ENCODE assay signal across 19 mouse cellular contexts in the genomic region with DNA sequence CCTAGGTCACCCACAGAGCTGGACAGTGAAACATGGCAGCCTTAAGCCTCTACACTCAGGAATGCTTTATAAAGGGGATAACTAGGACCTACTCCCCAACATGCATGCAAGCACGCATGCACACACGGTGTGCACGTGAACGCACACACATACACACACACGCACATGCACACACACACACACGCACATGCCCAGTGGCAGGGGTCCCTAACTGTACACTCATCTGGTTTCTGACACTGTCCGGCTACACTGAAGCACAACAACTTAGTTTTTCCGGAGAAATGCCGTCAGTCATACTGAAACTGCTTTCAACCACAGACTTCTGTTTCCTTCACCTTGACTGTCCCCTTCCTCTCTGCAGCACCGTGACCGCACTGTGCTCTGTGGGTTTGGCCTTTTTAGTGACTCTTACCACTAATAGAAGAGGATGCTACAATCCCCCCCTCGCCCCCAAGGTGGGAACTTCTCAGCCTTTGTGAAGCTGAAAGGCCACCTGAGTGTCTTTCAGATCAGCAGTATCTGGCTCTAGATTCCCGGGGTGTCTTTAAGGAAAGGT.
DNase-seq lines count a peak whose midpoint lies in the region; ATAC-seq and TF ChIP-seq lines count a peak whose summit lies in the region.
"Had no signal": no experiment of that assay in that cellular context is flagged by ENCODE, and none has a peak within 500 bp of the region (broad histone marks: within the 10 kb centered on the region; RNA-seq: fewer than 3 reads in every experiment).

No protein-coding gene starts in this region.

- no peak; the same call in none of the 2 replicates for TF ChIP-seq RAD21 in CH12.LX (IDR thresholded peaks at IDR 0.05; ENCODE audit: low read depth, low read length)

- H3K4me1 ChIP-seq in CH12.LX (ENCODE audit: control insufficient read depth in 1 of 2, insufficient read depth in 2 of 2): peaks cover 21 to 55% of the 10 kb centered on the region in 2 experiments
- peaks cover 10% of the 10 kb centered on the region; the same call in 1 of the 2 replicates for H3K4me1 ChIP-seq in small intestine, adult 2 months (ENCODE audit: control insufficient read depth, insufficient read depth, insufficient read length, low read length)
- H3K4me1 ChIP-seq: forebrain, embryonic 10.5 days; heart, embryonic 12.5 days; intestine, embryonic 15.5 days; midbrain, embryonic 10.5 days had no signal

- peak; percentile 95 for ATAC-seq in inflammation-experienced regulatory T-cells, adult 6 months
- ATAC-seq: intestine, embryonic 15.5 days had no signal

- WGBS in small intestine, adult 2 months: 88% methylated on average over 13 of the region's 13 CpGs

- H3K4me3 ChIP-seq in CH12.LX (replicated peaks in 1 of 3; ENCODE audit: low read depth in 2 of 3, low read length in 2 of 3, poor library complexity in 1 of 3): peak overlapping the region in 1 of 3 experiments; percentile 41
- H3K4me3 ChIP-seq in small intestine, adult 2 months (ENCODE audit: low read depth, low read length): no peak overlapping the region
- H3K4me3 ChIP-seq: embryonic facial prominence, embryonic 13.5 days; forebrain, embryonic 10.5 days; heart, embryonic 12.5 days; intestine, embryonic 15.5 days; midbrain, embryonic 10.5 days; myocyte had no signal

- TF ChIP-seq POLR2A in CH12.LX (IDR thresholded peaks at IDR 0.05; ENCODE audit: low read depth, low read length): no peak
- TF ChIP-seq POLR2A in small intestine, adult 2 months (IDR thresholded peaks at IDR 0.05; ENCODE audit: low read depth, low read length): no peak

- DNase-seq in A20 (ENCODE audit: low read depth, low spot score): peak; percentile 87
- peak; percentile 95 for DNase-seq in CH12.LX (ENCODE audit: extremely low read depth)
- no peak for DNase-seq in adrenal gland, postnatal 4 days (ENCODE audit: low spot score in 2 of 2)
- no peak for DNase-seq in right cerebral cortex, postnatal 10 days (ENCODE audit: low spot score in 2 of 2)
- DNase-seq in kidney, adult 11 months: no peak
- DNase-seq: cerebellum, adult 2 months; gastrocnemius, postnatal 36 days; heart, postnatal 36 days; kidney, postnatal 10 days; liver; lung, adult 2 months had no signal

- in situ Hi-C loops in CH12.LX (cut with MboI; ENCODE audit: low pct_ligation_motif_present, low pct_unique_long_range_greater_than_20kb, low sequenced_read_pairs): loop anchor here (5.0 to 10.0 kb wide), 2 partner anchors 71 to 131 kb away; a partner anchor contains a TSS

- H3K4me2 ChIP-seq in CH12.LX (ENCODE audit: insufficient read depth, low read depth, poor library complexity, severe bottlenecking): peak overlapping the region; percentile 31; the same call in 1 of the 2 replicates
- H3K4me2 ChIP-seq: embryonic facial prominence, embryonic 13.5 days; heart, embryonic 12.5 days; intestine, embryonic 15.5 days had no signal

- dilution Hi-C loops in CH12.LX (cut with MboI; ENCODE audit: extremely low pct_ligation_motif_present, extremely low pct_unique_long_range_greater_than_20kb, low sequenced_read_pairs): no loop called here

- no peak for TF ChIP-seq CTCF in CH12.LX (conservative IDR thresholded peaks at IDR 0.05 in 1 of 2, IDR thresholded peaks at IDR 0.05 in 1 of 2; ENCODE audit: low read depth in 2 of 2, low read length in 2 of 2)
- no peak for TF ChIP-seq CTCF in small intestine, adult 2 months (IDR thresholded peaks at IDR 0.05; ENCODE audit: extremely low read depth, insufficient read length, insufficient replicate concordance, low read depth, low read length)

- no peak overlapping the region for H3K9ac ChIP-seq in CH12.LX (ENCODE audit: insufficient read depth, low read depth)
- H3K9ac ChIP-seq: embryonic facial prominence, embryonic 13.5 days; heart, embryonic 12.5 days; intestine, embryonic 15.5 days had no signal

- H3K9me3 ChIP-seq in CH12.LX (replicated peaks; ENCODE audit: low read length): no peaks in the 10 kb centered on the region
- H3K9me3 ChIP-seq: embryonic facial prominence, embryonic 13.5 days; forebrain, embryonic 10.5 days; heart, embryonic 12.5 days; intestine, embryonic 15.5 days; midbrain, embryonic 10.5 days had no signal

- TF ChIP-seq EP300 in CH12.LX (IDR thresholded peaks at IDR 0.05; ENCODE audit: low read length): peak; percentile 99

- peaks cover 3% of the 10 kb centered on the region for H3K27me3 ChIP-seq in CH12.LX (replicated peaks)
- H3K27me3 ChIP-seq in small intestine, adult 2 months (ENCODE audit: control insufficient read depth, insufficient read depth, low read length): no peaks in the 10 kb centered on the region
- H3K27me3 ChIP-seq: embryonic facial prominence, embryonic 13.5 days; intestine, embryonic 15.5 days had no signal

- H3K27ac ChIP-seq in CH12.LX (ENCODE audit: insufficient read depth, low read depth): peak overlapping the region; percentile 51
- H3K27ac ChIP-seq in small intestine, adult 2 months (ENCODE audit: insufficient read depth, low read depth, low read length): peak overlapping the region; percentile 11
- H3K27ac ChIP-seq: embryonic facial prominence, embryonic 13.5 days; forebrain, embryonic 10.5 days; intestine, embryonic 15.5 days; midbrain, embryonic 10.5 days had no signal

- H3K79me2 ChIP-seq in CH12.LX (replicated peaks; ENCODE audit: control insufficient read depth, extremely low read depth, insufficient read depth, poor library complexity, severe bottlenecking): no peaks in the 10 kb centered on the region

- H3K36me3 ChIP-seq in CH12.LX (replicated peaks in 1 of 2; ENCODE audit: control insufficient read depth in 1 of 2, insufficient read depth in 1 of 2, low read length in 1 of 2): no peaks in the 10 kb centered on the region
- no peaks in the 10 kb centered on the region for H3K36me3 ChIP-seq in small intestine, adult 2 months (ENCODE audit: control insufficient read depth, insufficient read depth, low read length)
- H3K36me3 ChIP-seq: embryonic facial prominence, embryonic 13.5 days; forebrain, embryonic 10.5 days; heart, embryonic 12.5 days; intestine, embryonic 15.5 days; midbrain, embryonic 10.5 days had no signal

TF ChIP-seq in CH12.LX, 34 proteins besides CTCF, POLR2A, EP300 and RAD21:
- TF ChIP-seq JUND (conservative IDR thresholded peaks at IDR 0.05; ENCODE audit: low read depth, low read length): peak; percentile 94
- TF ChIP-seq SIN3A (IDR thresholded peaks at IDR 0.05; ENCODE audit: low read length): 0 out of 2 replicates have a peak, but pooled peaks have one; percentile 65
- peak; percentile 98 for TF ChIP-seq RCOR1 (conservative IDR thresholded peaks at IDR 0.05; ENCODE audit: low read depth, low read length)
- peak; percentile 94 for TF ChIP-seq TCF12 (IDR thresholded peaks at IDR 0.05; ENCODE audit: low read depth, low read length)
- TF ChIP-seq BHLHE40 (IDR thresholded peaks at IDR 0.05; ENCODE audit: low read depth, low read length): peak; percentile 100
- TF ChIP-seq MAX (IDR thresholded peaks at IDR 0.05; ENCODE audit: low read length): peak; percentile 82
- peak; percentile 89 for TF ChIP-seq MYC (IDR thresholded peaks at IDR 0.05; ENCODE audit: low read depth, low read length)
- TF ChIP-seq ZNF384 (IDR thresholded peaks at IDR 0.05; ENCODE audit: low read depth, low read length): peak; percentile 43; the same call in 1 of the 2 replicates
- no peak for TF ChIP-seq USF2 (conservative IDR thresholded peaks at IDR 0.05; ENCODE audit: low read depth, low read length)
- TF ChIP-seq ZMIZ1 (IDR thresholded peaks at IDR 0.05; ENCODE audit: low read depth, low read length): no peak
- no peak for TF ChIP-seq CHD1 (IDR thresholded peaks at IDR 0.05; ENCODE audit: low read depth, low read length)
- TF ChIP-seq ZKSCAN1 (IDR thresholded peaks at IDR 0.05; ENCODE audit: borderline replicate concordance, low read depth, low read length): no peak
- TF ChIP-seq KAT2A (IDR thresholded peaks at IDR 0.05; ENCODE audit: insufficient replicate concordance, low read length): no peak
- TF ChIP-seq GABPA (IDR thresholded peaks at IDR 0.05; ENCODE audit: insufficient replicate concordance, low read depth, low read length): no peak
- TF ChIP-seq TBP (conservative IDR thresholded peaks at IDR 0.05; ENCODE audit: low read depth, low read length): no peak
- TF ChIP-seq POLR2AphosphoS2 (IDR thresholded peaks at IDR 0.05; ENCODE audit: low read depth, low read length): no peak
- TF ChIP-seq SMC3 (IDR thresholded peaks at IDR 0.05; ENCODE audit: low read depth, low read length): peak; percentile 18
- TF ChIP-seq CHD2 (IDR thresholded peaks at IDR 0.05; ENCODE audit: low read length): peak; percentile 83; the same call in 1 of the 2 replicates
- no peak for TF ChIP-seq UBTF (IDR thresholded peaks at IDR 0.05; ENCODE audit: low read depth, low read length)
- peak; percentile 96 for TF ChIP-seq ETS1 (conservative IDR thresholded peaks at IDR 0.05; ENCODE audit: low read depth, low read length)
- peak; percentile 77 for TF ChIP-seq NRF1 (IDR thresholded peaks at IDR 0.05; ENCODE audit: low read depth, low read length)
- peak; percentile 99 for TF ChIP-seq IRF4 (IDR thresholded peaks at IDR 0.05; ENCODE audit: low read depth, low read length)
- no peak for TF ChIP-seq PAX5 (IDR thresholded peaks at IDR 0.05; ENCODE audit: low read length)
- peak; percentile 49; the same call in 1 of the 2 replicates for TF ChIP-seq ELF1 (IDR thresholded peaks at IDR 0.05; ENCODE audit: low read depth, low read length)
- peak; percentile 91; the same call in 1 of the 2 replicates for TF ChIP-seq MAZ (IDR thresholded peaks at IDR 0.05; ENCODE audit: low read depth, low read length)
- TF ChIP-seq MAFK (IDR thresholded peaks at IDR 0.05; ENCODE audit: insufficient replicate concordance, low read length): peak; percentile 94
- peak; percentile 96 for TF ChIP-seq MEF2A (IDR thresholded peaks at IDR 0.05; ENCODE audit: borderline replicate concordance, low read depth, low read length)
- TF ChIP-seq ZC3H11A (IDR thresholded peaks at IDR 0.05; ENCODE audit: low read depth, low read length): no peak
- peak; percentile 95 for TF ChIP-seq JUN (IDR thresholded peaks at IDR 0.05; ENCODE audit: insufficient read depth, low read depth, low read length)
- TF ChIP-seq MXI1 (IDR thresholded peaks at IDR 0.05; ENCODE audit: low read depth, low read length): peak; percentile 49; the same call in 1 of the 2 replicates
- TF ChIP-seq HCFC1 (IDR thresholded peaks at IDR 0.05; ENCODE audit: low read depth, low read length): peak; percentile 29
- TF ChIP-seq NELFE (IDR thresholded peaks at IDR 0.05; ENCODE audit: low read depth, low read length): no peak

Comparison
In these comparisons a context has a peak if more than half of its experiments do, and no peak if none do; other contexts are left out.
1. DNase-seq: peak in A20 (single experiment) and CH12.LX (single experiment); none in adrenal gland, postnatal 4 days (0 of 2), right cerebral cortex, postnatal 10 days (0 of 2) and kidney, adult 11 months (single experiment).